Mouse (Mus musculus): ENCODE data around the gene Map3k11. TPM values are rescaled to one million over a fixed set of nuclear protein-coding genes. Genes with fewer than 3 reads are reported as not detected.

The Map3k11 gene
- polyA plus RNA-seq (2017; shearing (Covaris generic)), result 1 to 10 TPM; 7.8 to 9.2 TPM

- peak; percentile 78 for ATAC-seq
Measured at GRCm38 (mm10) chr19:5688200-5689087, at the start of gene Map3k11, which contains the start of gene Pcnx3. TSS of gene Map3k11 (plus strand) at chr19:5688742. TSS of gene Pcnx3 (minus strand) at chr19:5688908.

GRCm38 (mm10) chr19:5640339-5640738 lies 48.2 kb upstream of the Map3k11 start:
- ATAC-seq, result no peak

DNA sequence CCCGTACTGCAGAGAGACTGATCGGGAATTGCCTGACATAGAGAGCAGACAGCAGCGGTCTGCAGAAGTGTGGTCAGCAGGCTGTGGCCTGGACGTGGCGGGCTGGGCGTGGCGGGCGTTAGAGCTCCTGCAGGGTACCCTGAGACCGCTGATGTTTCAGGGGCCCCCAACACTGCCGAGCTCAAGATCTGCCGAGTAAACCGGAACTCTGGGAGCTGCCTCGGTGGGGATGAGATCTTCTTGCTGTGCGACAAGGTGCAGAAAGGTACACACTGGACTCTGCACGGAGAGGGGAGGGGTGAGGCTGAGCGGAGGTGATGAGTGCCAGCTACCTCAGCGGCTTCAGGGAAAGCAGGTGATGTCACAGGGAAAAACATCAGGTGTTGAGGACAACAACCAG lies 47.5 kb upstream of the Map3k11 start:
- ATAC-seq, result no peak

DNA sequence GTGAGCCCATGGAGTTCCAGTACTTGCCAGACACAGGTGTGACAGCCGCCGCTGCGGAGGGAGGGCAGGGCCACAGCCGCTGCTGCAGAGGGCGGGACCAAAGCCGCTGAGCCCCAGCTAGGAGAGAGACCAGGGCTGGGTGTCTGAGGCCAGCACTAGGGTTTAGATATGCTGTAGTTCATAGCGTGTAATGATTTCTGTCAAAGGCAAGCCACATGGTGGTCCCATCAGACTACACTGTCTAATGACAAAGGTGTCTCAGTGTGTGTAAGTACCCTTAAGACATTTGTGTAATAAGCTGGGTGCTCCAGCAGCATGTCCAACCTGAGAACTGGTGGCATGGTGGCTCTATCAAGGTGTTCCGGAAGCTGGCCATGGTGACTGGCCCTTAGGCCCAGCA lies 46.9 kb upstream of the Map3k11 start:
- ATAC-seq, result no peak

DNA sequence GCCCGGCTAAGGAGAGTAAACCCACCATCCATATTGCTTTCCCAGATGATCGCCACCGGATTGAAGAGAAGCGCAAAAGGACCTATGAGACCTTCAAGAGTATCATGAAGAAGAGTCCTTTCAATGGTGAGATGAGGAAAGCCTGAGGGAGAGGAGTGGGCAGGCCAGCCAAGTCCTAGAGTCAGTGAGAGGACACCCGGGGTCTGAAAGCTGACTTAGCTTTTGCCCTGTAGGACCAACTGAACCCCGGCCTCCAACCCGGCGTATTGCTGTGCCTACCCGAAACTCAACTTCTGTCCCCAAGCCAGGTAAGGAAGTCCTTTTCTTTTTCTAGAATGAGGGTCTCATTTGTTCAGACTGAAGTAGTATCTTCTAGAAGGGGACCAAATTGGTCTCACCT lies 43.3 kb upstream of the Map3k11 start:
- ATAC-seq, result no peak

GRCm38 (mm10) chr19:5646731-5647330 lies 41.7 kb upstream of the Map3k11 start:
- no peak for ATAC-seq

DNA sequence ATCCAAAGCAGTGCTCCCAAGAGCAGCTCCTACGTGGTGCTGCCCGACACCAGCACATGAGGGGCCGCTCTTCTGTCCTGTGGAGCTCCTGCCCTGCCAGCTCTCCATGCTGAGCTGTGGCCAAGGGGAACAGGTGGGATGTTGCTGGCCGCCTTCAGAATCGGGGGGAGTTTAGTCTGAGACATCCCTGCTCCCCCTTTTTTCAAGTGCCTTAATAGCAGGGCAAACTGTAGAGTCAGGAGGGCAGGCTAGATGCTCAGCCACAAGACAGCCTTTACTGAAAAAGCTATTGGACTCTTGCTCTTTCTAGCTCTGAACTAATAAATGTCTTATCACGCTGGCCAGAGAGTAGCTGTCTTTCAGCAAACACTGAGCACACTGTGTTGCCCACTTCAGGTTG lies 40.8 kb upstream of the Map3k11 start:
- ATAC-seq, result no peak

- peak; percentile 88 for ATAC-seq
Measured at GRCm38 (mm10) chr19:5648401-5649297, 39.9 kb upstream of the Map3k11 start.

DNA sequence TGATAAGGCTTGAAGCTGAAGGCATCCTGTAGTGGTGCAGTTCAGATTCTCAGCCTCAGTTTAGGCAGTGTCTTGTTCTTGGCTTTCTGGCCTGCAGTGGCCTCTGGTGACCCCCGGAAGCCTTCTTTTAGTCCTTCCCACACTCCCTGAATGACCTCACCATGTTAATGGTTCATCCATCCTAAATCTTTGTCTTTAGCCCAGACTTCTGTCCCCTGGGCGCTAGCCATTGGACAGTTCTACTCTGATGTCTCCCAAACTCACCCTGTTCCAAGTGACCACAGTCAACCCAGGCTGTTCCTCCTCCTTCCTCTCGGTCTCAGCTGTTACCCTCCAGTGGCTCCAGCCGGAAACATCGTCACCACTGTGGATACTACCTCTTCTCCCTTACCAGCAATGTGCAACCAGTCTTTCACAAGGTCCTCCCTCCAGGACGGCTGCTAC lies 39.2 kb upstream of the Map3k11 start:
- peak; percentile 29 for ATAC-seq

DNA sequence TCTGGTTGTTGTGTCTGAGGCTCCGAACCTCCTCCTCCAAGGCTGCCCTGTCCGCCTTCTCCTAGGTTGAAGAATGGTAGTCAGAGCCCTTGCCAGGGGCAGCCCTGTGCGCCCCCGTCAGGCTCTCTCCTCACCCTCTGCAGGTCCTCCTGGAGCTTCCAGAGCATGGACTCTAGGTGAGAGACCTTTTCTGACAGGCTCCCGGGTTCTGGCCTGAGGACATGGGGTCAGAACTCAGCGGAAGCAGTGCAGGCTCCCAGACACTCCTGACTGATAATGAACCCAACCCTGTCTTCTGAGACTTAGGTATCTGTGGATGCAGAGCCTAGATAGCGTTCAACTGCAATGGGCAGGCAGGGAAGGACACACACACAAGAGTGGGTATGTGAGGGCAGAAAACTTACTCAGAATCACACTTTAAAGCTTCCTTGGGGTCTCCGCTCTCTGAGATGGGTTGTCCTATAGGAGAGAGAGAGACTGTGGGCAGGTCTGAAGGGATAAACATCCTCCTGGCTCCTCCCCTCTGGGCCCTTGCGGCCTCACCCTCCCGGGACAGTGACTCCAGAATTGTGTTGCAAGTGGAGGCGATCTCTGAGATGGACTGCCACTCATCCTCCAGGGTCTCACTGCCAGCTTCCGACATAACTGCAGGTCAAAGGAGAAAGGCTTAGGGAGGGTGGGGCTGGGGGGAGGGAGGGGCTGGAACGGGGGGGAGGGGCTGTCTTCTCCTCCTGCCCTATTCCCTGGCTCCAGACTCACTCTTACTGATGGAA lies 36.9 kb upstream of the Map3k11 start:
- no peak for ATAC-seq

DNA sequence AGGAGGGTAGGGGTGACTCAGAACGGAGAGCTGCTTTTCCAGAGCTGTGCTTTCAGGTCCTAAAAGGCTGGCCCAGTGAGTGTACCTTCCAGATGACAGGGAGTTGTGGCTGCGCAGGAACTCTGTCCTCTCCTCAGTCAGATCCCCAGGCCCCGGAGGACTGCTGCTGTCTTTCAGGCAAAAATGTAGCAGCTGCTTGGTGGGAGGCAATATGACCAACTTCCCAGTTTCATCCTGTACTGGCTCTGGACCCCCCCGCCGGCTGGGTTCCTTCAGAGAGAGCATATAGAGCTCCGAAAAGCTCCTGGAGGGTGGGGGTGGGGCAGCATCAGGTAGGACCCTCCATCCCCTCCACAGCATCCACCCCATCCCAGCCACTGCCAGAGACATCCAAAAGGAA lies 36.0 kb upstream of the Map3k11 start:
- no peak for ATAC-seq

DNA sequence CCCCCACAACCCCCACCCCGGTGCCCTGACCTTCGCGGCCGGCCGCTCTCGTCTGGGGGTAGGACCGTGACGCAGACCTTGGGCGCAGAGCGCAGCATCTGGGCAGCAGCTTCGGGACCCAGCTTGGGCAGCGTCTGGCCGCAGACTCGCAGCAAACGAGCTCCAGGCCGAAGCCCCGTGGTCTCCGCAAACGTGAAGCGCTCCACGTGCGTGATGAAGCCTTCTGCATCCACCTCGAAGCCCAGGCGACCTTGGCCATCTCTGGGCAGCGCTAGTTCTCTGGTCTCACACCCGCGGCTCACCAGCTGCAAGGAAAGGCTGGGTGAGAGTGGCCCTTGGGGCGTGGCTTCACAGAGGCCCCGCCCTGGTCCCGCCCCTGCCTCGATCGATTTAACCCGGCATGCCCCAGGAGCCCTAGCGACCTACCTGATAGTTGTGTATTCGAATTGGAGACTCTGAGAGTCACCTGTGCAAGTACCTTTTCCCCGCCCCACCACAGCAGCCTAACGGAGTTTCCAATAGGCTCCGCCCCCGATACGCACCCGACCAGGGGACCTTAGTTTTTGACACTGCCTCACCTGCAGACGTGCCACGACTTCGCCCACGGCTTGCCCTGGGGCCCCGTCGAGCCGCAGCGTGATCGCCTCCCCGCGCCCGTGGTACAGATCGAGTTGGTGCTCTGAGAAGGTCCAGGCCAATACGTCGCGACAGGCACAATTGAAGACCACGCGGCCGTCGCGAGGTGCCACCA lies 34.4 kb upstream of the Map3k11 start:
- ATAC-seq, result no peak

- ATAC-seq, result no peak
Measured at GRCm38 (mm10) chr19:5654720-5655298, 33.7 kb upstream of the Map3k11 start.

GRCm38 (mm10) chr19:5660942-5661751 lies 27.4 kb upstream of the Map3k11 start:
- peak; percentile 16 for ATAC-seq

DNA sequence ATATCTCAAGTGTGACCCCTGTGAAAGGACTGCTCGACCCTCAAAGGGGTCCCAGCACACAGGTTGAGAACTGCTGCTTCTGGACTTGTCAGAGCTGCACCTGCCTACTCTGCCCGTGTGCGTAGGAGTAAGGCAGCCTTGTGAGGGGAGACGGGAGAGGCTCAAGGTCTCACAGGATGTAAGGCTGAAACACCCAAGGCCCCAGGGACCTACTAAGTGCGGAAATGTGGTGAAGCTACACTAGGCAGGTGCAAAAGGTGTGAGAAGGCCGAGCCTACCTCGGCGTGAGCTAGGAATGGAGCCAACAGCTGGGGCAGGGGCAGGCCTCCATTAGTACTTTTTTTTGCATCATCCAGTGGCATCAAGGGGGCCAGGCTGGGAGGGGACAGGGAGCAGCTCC lies 26.2 kb upstream of the Map3k11 start:
- peak; percentile 66 for ATAC-seq

- ATAC-seq, result peak; percentile 73
Measured at GRCm38 (mm10) chr19:5662981-5663913, 25.3 kb upstream of the Map3k11 start, which contains the start of gene Sipa1. TSS of gene Sipa1 (minus strand) at chr19:5663707.

GRCm38 (mm10) chr19:5664669-5665257 lies 23.8 kb upstream of the Map3k11 start:
- no peak for ATAC-seq

- ATAC-seq, result no peak
Measured at GRCm38 (mm10) chr19:5665465-5665864, 23.1 kb upstream of the Map3k11 start.

Data from activated CD4-positive, CD25-positive, alpha-beta regulatory T cell, adult 4 months (primary cell).